Comparison of ENCODE assay signal across 8 mouse cellular contexts in genomic region chrX:167276953-167277352, GRCm38 (mm10). TPM values are rescaled to one million over a fixed set of nuclear protein-coding genes. Genes with fewer than 3 reads are reported as not detected.
DNase-seq lines count a peak whose midpoint lies in the region; TF ChIP-seq lines count a peak whose summit lies in the region.

No protein-coding gene starts in this region.

- H3K4me3 ChIP-seq in left cerebral cortex, adult 2 months = no peak overlapping the region

- no peak overlapping the region for H3K27ac ChIP-seq in left cerebral cortex, adult 2 months

- peak; percentile 87 for DNase-seq in NIH3T3 (ENCODE audit: low read depth)
- peak; percentile 16 for DNase-seq in cerebellum, adult 11-12 months
- DNase-seq in frontal cortex, adult 2 months (ENCODE audit: extremely low spot score in 1 of 2, low spot score in 1 of 2) = peak; percentile 13 to 78
- peak; percentile 31 for DNase-seq in hindlimb bud, embryonic 11.5 days (ENCODE audit: extremely low spot score, low read depth, low spot score)
- peak; percentile 50 to 54 for DNase-seq in left cerebral cortex, adult 2 months (ENCODE audit: extremely low spot score in 1 of 2, low spot score in 2 of 2)
- DNase-seq in lung, postnatal 4 days = peak; percentile 41 to 67
- DNase-seq in right cerebral cortex, postnatal 10 days (ENCODE audit: low spot score in 2 of 2) = peak; percentile 73 to 83
- peak; percentile 9 for DNase-seq in urinary bladder, postnatal 10 days (ENCODE audit: low spot score)

- intact Hi-C loops in left cerebral cortex, adult 2 months (cut with DNase I) = no loop called here

- TF ChIP-seq CTCF in left cerebral cortex, adult 2 months (IDR thresholded peaks at IDR 0.05) = peak; percentile 68

RNA-seq across cellular contexts. Expression of gene Tlr8, which starts 12.8 kb away (rescaled TPM):
- 0.08 and 0.24 TPM in 2 replicates for polyA plus RNA-seq in frontal cortex, adult 2 months (2012; rRNA removed)
- under 1 TPM; 0.14 to 0.16 TPM for total RNA-seq in left cerebral cortex, adult 2 months (2021)

RNA-seq across cellular contexts. Expression of gene Tlr7, which starts 53.4 kb away (rescaled TPM):
- 1.2 and 1.8 TPM in 2 replicates for polyA plus RNA-seq in frontal cortex, adult 2 months (2012; rRNA removed)
- total RNA-seq in left cerebral cortex, adult 2 months (2021) = 1 to 10 TPM; 2.8 to 4.0 TPM

Comparison
In these comparisons a context has a peak if more than half of its experiments do, and no peak if none do; other contexts are left out.
1. DNase-seq: peak in every context shown above with its lines; median percentile 87 in NIH3T3; 78 in right cerebral cortex, postnatal 10 days; 54 in lung, postnatal 4 days; 52 in left cerebral cortex, adult 2 months; 46 in frontal cortex, adult 2 months; 31 in hindlimb bud, embryonic 11.5 days; 16 in cerebellum, adult 11-12 months; 9 in urinary bladder, postnatal 10 days.